Mouse (Mus musculus) spleen, postnatal 14 days (tissue): ENCODE results near the gene Mark3.
A peak's percentile ranks its signal among the peaks of the same experiment; 100 is the strongest.
"Not testable (repeated sequence)": the region's sequence is repeated elsewhere in the genome, so short reads cannot be mapped to it uniquely, and the experiment has no call there.

Experiments
- DNase-seq, 2 experiments: peaks; one replicate each; pipeline ENCODE4 v3.0.0; 2021 to 2022; ENCODE audit warnings: low spot score in 2 of 2

Gene Mark3

GRCm38 (mm10) chr12:111652953-111653352 is 78.6 kb downstream of the Mark3 start:
- DNase-seq: no peak

GRCm38 (mm10) chr12:111653434-111653833 is 79.1 kb downstream of the Mark3 start:
- DNase-seq: peak in 1 of 2 experiments; percentile 37

- DNase-seq: no peak
Measured at GRCm38 (mm10) chr12:111655695-111656094, 81.4 kb downstream of the Mark3 start.

GRCm38 (mm10) chr12:111659331-111659730 is 85.0 kb downstream of the Mark3 start:
- no peak for DNase-seq

- DNase-seq: no peak
Measured at GRCm38 (mm10) chr12:111660628-111661027, 86.3 kb downstream of the Mark3 start.

- not testable (repeated sequence) for DNase-seq
Measured at GRCm38 (mm10) chr12:111661554-111661953, 87.2 kb downstream of the Mark3 start.

GRCm38 (mm10) chr12:111663228-111664143 is 89.2 kb downstream of the Mark3 start:
- DNase-seq: no peak

- no peak for DNase-seq
Measured at GRCm38 (mm10) chr12:111664144-111664634, 89.9 kb downstream of the Mark3 start.

GRCm38 (mm10) chr12:111665041-111665880 is 90.9 kb downstream of the Mark3 start:
- DNase-seq: no peak

GRCm38 (mm10) chr12:111666380-111666779 is 92.1 kb downstream of the Mark3 start:
- DNase-seq: no peak

GRCm38 (mm10) chr12:111667421-111667820 is 93.1 kb downstream of the Mark3 start:
- no peak for DNase-seq

GRCm38 (mm10) chr12:111668457-111668912 is 94.2 kb downstream of the Mark3 start:
- peak; percentile 79 to 88 for DNase-seq

GRCm38 (mm10) chr12:111669000-111669788 is 94.9 kb downstream of the Mark3 start:
- DNase-seq: no peak

GRCm38 (mm10) chr12:111669961-111670360 is 95.6 kb downstream of the Mark3 start:
- no peak for DNase-seq

GRCm38 (mm10) chr12:111670371-111670971 is 96.1 kb downstream of the Mark3 start:
- no peak for DNase-seq

- DNase-seq: no peak
Measured at GRCm38 (mm10) chr12:111670976-111671375, 96.7 kb downstream of the Mark3 start.

GRCm38 (mm10) chr12:111671431-111671902 is 97.1 kb downstream of the Mark3 start:
- DNase-seq: no peak

GRCm38 (mm10) chr12:111672176-111672575 is 97.9 kb downstream of the Mark3 start, which contains the start of gene Ckb:
Gene Ckb, minus strand, starts transcription at chr12:111672338.
- DNase-seq: no peak

- no peak for DNase-seq
Measured at GRCm38 (mm10) chr12:111672581-111672980, 98.3 kb downstream of the Mark3 start.

- no peak for DNase-seq
Measured at GRCm38 (mm10) chr12:111674850-111675486, 100.6 kb downstream of the Mark3 start.
